Comparison of ENCODE assay signal across 15 mouse cellular contexts in genomic region chr8:56269687-56270663, GRCm38 (mm10). TPM values are rescaled to one million over a fixed set of nuclear protein-coding genes. Genes with fewer than 3 reads are reported as not detected.
DNase-seq lines count a peak whose midpoint lies in the region; ATAC-seq and TF ChIP-seq lines count a peak whose summit lies in the region.
"Had no signal": no experiment of that assay in that cellular context is flagged by ENCODE, and none has a peak within 500 bp of the region (broad histone marks: within the 10 kb centered on the region; RNA-seq: fewer than 3 reads in every experiment).

No protein-coding gene starts in this region.

- H3K9me3 ChIP-seq in liver, embryonic 11.5 days (ENCODE audit: control insufficient read depth, low read length), result no peaks in the 10 kb centered on the region
- H3K9me3 ChIP-seq in liver, embryonic 13.5 days (replicated peaks), result no peaks in the 10 kb centered on the region
- H3K9me3 ChIP-seq: midbrain, embryonic 10.5 days had no signal

- H3K36me3 ChIP-seq in liver, embryonic 11.5 days (ENCODE audit: control insufficient read depth, insufficient read depth, low read length), result no peaks in the 10 kb centered on the region
- H3K36me3 ChIP-seq in liver, embryonic 13.5 days, result no peaks in the 10 kb centered on the region
- H3K36me3 ChIP-seq: midbrain, embryonic 10.5 days had no signal

- H3K4me3 ChIP-seq in liver, embryonic 11.5 days (ENCODE audit: low read depth, low read length), result no peak overlapping the region
- H3K4me3 ChIP-seq in liver, embryonic 13.5 days (replicated peaks), result no peak overlapping the region
- H3K4me3 ChIP-seq in layer of hippocampus, adult 2 months, result no peak overlapping the region
- H3K4me3 ChIP-seq: erythroblast, embryonic 14.5 days; midbrain, embryonic 10.5 days had no signal

- TF ChIP-seq CTCF in layer of hippocampus, adult 2 months (conservative IDR thresholded peaks at IDR 0.05), result no peak

- no peak overlapping the region for H3K4me2 ChIP-seq in liver, embryonic 11.5 days
- no peak overlapping the region for H3K4me2 ChIP-seq in liver, embryonic 13.5 days

- H3K27me3 ChIP-seq in liver, embryonic 11.5 days (replicated peaks; ENCODE audit: control insufficient read depth, insufficient read depth, low read length), result no peaks in the 10 kb centered on the region
- H3K27me3 ChIP-seq in liver, embryonic 13.5 days, result no peaks in the 10 kb centered on the region

- no peaks in the 10 kb centered on the region for H3K4me1 ChIP-seq in liver, embryonic 11.5 days (replicated peaks; ENCODE audit: control insufficient read depth, insufficient read depth, low read length)
- H3K4me1 ChIP-seq in liver, embryonic 13.5 days (replicated peaks), result no peaks in the 10 kb centered on the region
- H3K4me1 ChIP-seq: midbrain, embryonic 10.5 days had no signal

- H3K27ac ChIP-seq in liver, embryonic 11.5 days (ENCODE audit: low read depth, low read length), result no peak overlapping the region
- no peak overlapping the region for H3K27ac ChIP-seq in liver, embryonic 13.5 days
- no peak overlapping the region for H3K27ac ChIP-seq in layer of hippocampus, adult 2 months
- H3K27ac ChIP-seq: midbrain, embryonic 10.5 days had no signal

- whole genome bisulfite sequencing in liver, embryonic 11.5 days, result 62% methylated on average over 10 of the region's 10 CpGs
- WGBS in liver, embryonic 13.5 days (ENCODE audit: insufficient replicate concordance), result 59% methylated on average over 10 of the region's 10 CpGs

- intact Hi-C loops in heart, postnatal 14 days (cut with DNase I), result loop anchor here (10.0 kb wide), 1 partner anchor 215 kb away; no protein-coding TSS in a partner anchor

- no peak overlapping the region for H3K9ac ChIP-seq in liver, embryonic 11.5 days (ENCODE audit: low read depth, low read length)
- no peak overlapping the region for H3K9ac ChIP-seq in liver, embryonic 13.5 days

- peak; percentile 26 for DNase-seq in liver
- DNase-seq in liver, embryonic 11.5 days (ENCODE audit: low spot score), result no peak
- DNase-seq in adrenal gland, postnatal 36 days, result peak; percentile 31 to 46
- DNase-seq in heart, postnatal 14 days, result peak; percentile 12 to 16
- no peak for DNase-seq in liver, embryonic 13.5 days
- no peak for DNase-seq in layer of hippocampus, adult 2 months (ENCODE audit: low spot score in 2 of 2)
- no peak for DNase-seq in cerebellum, adult 9-11 months
- DNase-seq: cerebellum, adult 11-12 months; gastrocnemius, postnatal 36 days; left cerebral cortex, postnatal 4 days; thymus, postnatal 25 days had no signal

- no peak; the same call in 1 of the 2 replicates for ATAC-seq in liver, embryonic 11.5 days (replicated peaks; ENCODE audit: low FRiP score)
- 0 out of 2 replicates have a peak, but pooled peaks have one; percentile 34 for ATAC-seq in liver, embryonic 13.5 days (ENCODE audit: low read depth)
- no peak for ATAC-seq in erythroid progenitor cell, adult 5-6 weeks (replicated peaks; ENCODE audit: low FRiP score, poor library complexity, severe bottlenecking)
- ATAC-seq: activated CD4-positive, CD25-positive, alpha-beta regulatory T cell, adult 4 months had no signal

RNA-seq across cellular contexts. Expression of gene Hpgd, which starts 24.4 kb away (rescaled TPM):
- polyA plus RNA-seq in liver, embryonic 11.5 days (2014; fragmentation: Nextera tagmentation; extraction: Ambion mirVana), result 28.2 and 32.4 TPM in 2 replicates
- total RNA-seq in adrenal gland, postnatal 36 days (2021), result 1 to 10 TPM; 6.0 to 7.1 TPM
- total RNA-seq in heart, postnatal 14 days (2021), result 1 to 10 TPM; 5.9 to 7.7 TPM
- polyA plus RNA-seq in liver, embryonic 13.5 days (2015; fragmentation: Nextera tagmentation; extraction: Ambion mirVana), result 15.7 and 22.8 TPM in 2 replicates
- 1 to 10 TPM; 3.0 to 4.4 TPM for total RNA-seq in layer of hippocampus, adult 2 months (2021)
- 14.4 and 30.6 TPM in 2 replicates for total RNA-seq in erythroid progenitor cell, adult 5-6 weeks (2015; ENCODE audit: low replicate concordance)
- 18.2 and 32.2 TPM in 2 replicates for total RNA-seq in erythroid progenitor cell, adult 5-6 weeks (2017; ENCODE audit: low replicate concordance)

Comparison
In these comparisons a context has a peak if more than half of its experiments do, and no peak if none do; other contexts are left out.
1. DNase-seq: peak in liver (single experiment), adrenal gland, postnatal 36 days (2 of 2) and heart, postnatal 14 days (2 of 2); none in liver, embryonic 11.5 days (single experiment), liver, embryonic 13.5 days (single experiment), layer of hippocampus, adult 2 months (0 of 2) and cerebellum, adult 9-11 months (single experiment).